7 mouse cellular contexts compared by ENCODE assay signal in the genomic region with DNA sequence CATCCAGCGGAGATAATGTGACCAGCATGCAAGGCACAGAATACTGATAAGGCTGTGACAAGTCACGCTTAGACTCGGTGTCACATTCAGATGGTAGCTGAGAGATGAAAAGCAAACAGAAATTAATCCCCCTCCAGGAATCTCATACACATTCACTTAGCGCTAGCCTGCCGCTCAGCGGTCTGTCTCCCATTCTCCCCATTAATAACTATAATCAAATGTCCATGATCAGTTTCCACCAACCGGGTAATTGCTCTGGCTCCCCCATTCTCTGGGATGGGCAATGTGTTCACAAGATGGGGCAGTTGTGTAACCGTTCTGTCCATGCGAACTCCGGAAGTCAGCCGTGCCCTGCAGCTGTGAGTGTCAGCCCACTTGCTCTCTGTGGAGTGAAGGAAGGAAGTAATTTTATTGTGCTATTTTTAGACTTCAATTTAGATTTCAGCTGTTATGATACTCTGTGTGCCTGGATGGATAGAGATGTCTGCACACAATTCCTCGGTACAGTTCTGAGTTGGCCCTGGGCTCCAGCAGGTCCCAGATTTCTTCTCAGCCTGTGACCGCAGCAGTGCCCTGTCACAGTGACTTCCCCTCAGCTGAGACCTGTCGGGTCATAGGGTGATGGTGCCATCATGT.
DNase-seq lines count a peak whose midpoint lies in the region; ATAC-seq and TF ChIP-seq lines count a peak whose summit lies in the region.

No protein-coding gene starts in this region.

- no peaks in the 10 kb centered on the region for H3K9me3 ChIP-seq in embryonic facial prominence, embryonic 10.5 days
- H3K9me3 ChIP-seq in midbrain, embryonic 14.5 days (ENCODE audit: control insufficient read depth, low read length), result no peaks in the 10 kb centered on the region

- WGBS in embryonic facial prominence, embryonic 10.5 days, result 55% methylated on average over 14 of the region's 14 CpGs
- 38% methylated on average over 14 of the region's 14 CpGs for WGBS in midbrain, embryonic 14.5 days

- peaks cover 6% of the 10 kb centered on the region; the same call in 1 of the 2 replicates for H3K27me3 ChIP-seq in embryonic facial prominence, embryonic 10.5 days (replicated peaks; ENCODE audit: low read depth, poor library complexity, severe bottlenecking)
- no peaks in the 10 kb centered on the region for H3K27me3 ChIP-seq in midbrain, embryonic 14.5 days (ENCODE audit: control insufficient read depth, insufficient read depth, low read length)

- peaks cover 40% of the 10 kb centered on the region for H3K4me1 ChIP-seq in bone marrow macrophage, adult 2 months (ENCODE audit: control insufficient read depth, insufficient read depth, low read length)
- peaks cover 59% of the 10 kb centered on the region for H3K4me1 ChIP-seq in embryonic facial prominence, embryonic 10.5 days
- H3K4me1 ChIP-seq in midbrain, embryonic 14.5 days (ENCODE audit: control insufficient read depth, insufficient read depth, low read length), result peaks cover 34% of the 10 kb centered on the region

- intact Hi-C loops in heart, postnatal 10 days (cut with DNase I), result no loop called here

- ATAC-seq in midbrain, embryonic 14.5 days (ENCODE audit: low FRiP score, low TSS enrichment), result peak; percentile 62; the same call in 1 of the 2 replicates

- peak overlapping the region; percentile 78 for H3K27ac ChIP-seq in bone marrow macrophage, adult 2 months (ENCODE audit: insufficient read depth, low read depth, low read length)
- peak overlapping the region; percentile 69 for H3K27ac ChIP-seq in embryonic facial prominence, embryonic 10.5 days (replicated peaks)
- peak overlapping the region; percentile 72 for H3K27ac ChIP-seq in midbrain, embryonic 14.5 days (replicated peaks; ENCODE audit: low read depth, low read length)

- TF ChIP-seq POLR2A in bone marrow macrophage, adult 2 months (IDR thresholded peaks at IDR 0.05; ENCODE audit: borderline replicate concordance, low read depth, low read length), result no peak

- no peaks in the 10 kb centered on the region for H3K36me3 ChIP-seq in embryonic facial prominence, embryonic 10.5 days (replicated peaks)
- no peaks in the 10 kb centered on the region for H3K36me3 ChIP-seq in midbrain, embryonic 14.5 days (ENCODE audit: control insufficient read depth, insufficient read depth, low read length)

- DNase-seq in embryonic facial prominence, embryonic 10.5 days (ENCODE audit: low spot score), result peak; percentile 62
- DNase-seq in heart, postnatal 10 days, result peak; percentile 65 to 67
- peak; percentile 58 to 80 for DNase-seq in kidney, postnatal 25 days
- peak; percentile 72 for DNase-seq in midbrain, embryonic 14.5 days
- DNase-seq in embryo, embryonic 10 days (ENCODE audit: low spot score), result no peak
- no peak for DNase-seq in urinary bladder, adult 18-20 months (ENCODE audit: low spot score in 2 of 2)

- H3K9ac ChIP-seq in midbrain, embryonic 14.5 days (replicated peaks; ENCODE audit: low read length), result no peak overlapping the region

- H3K4me2 ChIP-seq in midbrain, embryonic 14.5 days (ENCODE audit: low read length), result no peak overlapping the region; the same call in 1 of the 2 replicates

- peak overlapping the region; percentile 26; the same call in 1 of the 2 replicates for H3K4me3 ChIP-seq in bone marrow macrophage, adult 2 months (ENCODE audit: insufficient read depth, low read length)
- H3K4me3 ChIP-seq in embryonic facial prominence, embryonic 10.5 days, result no peak overlapping the region
- no peak overlapping the region for H3K4me3 ChIP-seq in midbrain, embryonic 14.5 days (replicated peaks; ENCODE audit: low read depth, low read length)

- no peak for TF ChIP-seq CTCF in bone marrow macrophage, adult 2 months (IDR thresholded peaks at IDR 0.05; ENCODE audit: low read depth, low read length)

Comparison
In these comparisons a context has a peak if more than half of its experiments do, and no peak if none do; other contexts are left out.
1. DNase-seq: peak in embryonic facial prominence, embryonic 10.5 days (single experiment), heart, postnatal 10 days (2 of 2), kidney, postnatal 25 days (2 of 2) and midbrain, embryonic 14.5 days (single experiment); none in embryo, embryonic 10 days (single experiment) and urinary bladder, adult 18-20 months (0 of 2).
2. Peak in every context shown above with its lines, with median percentiles within 50 percentile points of each other: H3K27ac ChIP-seq.